Mouse (Mus musculus): Measurements from ENCODE around the gene Adamts17. TPM values are rescaled to one million over a fixed set of nuclear protein-coding genes. Genes with fewer than 3 reads are reported as not detected.

Gene Adamts17
- polyA plus RNA-seq, 1 experiment from 2014 or later: 6.6 TPM

- Histone ChIP-seq H3K9me3 (replicated peaks) (no peaks in the 10 kb centered on the region), H3K9ac (no peak overlapping the region), H3K4me1 (no peaks in the 10 kb centered on the region), H3K36me3 (no peaks in the 10 kb centered on the region), H3K27me3 (0 out of 2 replicates have a peak, but pooled peaks cover 3% of the 10 kb centered on the region), H3K4me2 (replicated peaks) (no peak overlapping the region), H3K4me3 (no peak overlapping the region), H3K27ac (no peak overlapping the region)
- WGBS: 90% methylated on average over 10 of the region's 10 CpGs
- ATAC-seq (ENCODE audit: low FRiP score): no peak
Measured at GRCm38 (mm10) chr7:67082751-67083150, 243.2 kb downstream of the Adamts17 start.

- Histone ChIP-seq H3K9ac (no peak overlapping the region), H3K4me3 (no peak overlapping the region), H3K4me1 (no peaks in the 10 kb centered on the region), H3K27me3 (0 out of 2 replicates have a peak, but pooled peaks cover 3% of the 10 kb centered on the region), H3K36me3 (no peaks in the 10 kb centered on the region), H3K4me2 (replicated peaks) (no peak overlapping the region), H3K9me3 (replicated peaks) (no peaks in the 10 kb centered on the region), H3K27ac (no peak overlapping the region)
- no peak for ATAC-seq (ENCODE audit: low FRiP score)
- 44% methylated on average over 6 of the region's 6 CpGs for WGBS
Measured at GRCm38 (mm10) chr7:67087759-67088158, 248.2 kb downstream of the Adamts17 start.

GRCm38 (mm10) chr7:67097096-67097495, 257.6 kb downstream of the Adamts17 start:
- H3K4me1 ChIP-seq: no peaks in the 10 kb centered on the region
- no peak overlapping the region for H3K27ac ChIP-seq
- H3K27me3 ChIP-seq: no peaks in the 10 kb centered on the region
- no peak overlapping the region for H3K4me3 ChIP-seq
- H3K9me3 ChIP-seq (replicated peaks): no peaks in the 10 kb centered on the region
- 85% methylated on average over 2 of the region's 2 CpGs for WGBS
- H3K36me3 ChIP-seq: no peaks in the 10 kb centered on the region
- no peak for ATAC-seq (ENCODE audit: low FRiP score)
- H3K4me2 ChIP-seq (replicated peaks): no peak overlapping the region
- no peak overlapping the region for H3K9ac ChIP-seq

GRCm38 (mm10) chr7:67101418-67101973, 262.0 kb downstream of the Adamts17 start:
- Histone ChIP-seq H3K36me3 (no peaks in the 10 kb centered on the region), H3K9ac (no peak overlapping the region), H3K4me1 (no peaks in the 10 kb centered on the region), H3K4me3 (no peak overlapping the region), H3K4me2 (replicated peaks) (no peak overlapping the region), H3K27me3 (no peaks in the 10 kb centered on the region), H3K27ac (no peak overlapping the region), H3K9me3 (replicated peaks) (no peaks in the 10 kb centered on the region)
- no peak for ATAC-seq (ENCODE audit: low FRiP score)
- WGBS: 86% methylated on average over 3 of the region's 3 CpGs

- no peak for ATAC-seq (ENCODE audit: low FRiP score)
- Histone ChIP-seq H3K27me3 (no peaks in the 10 kb centered on the region), H3K9me3 (replicated peaks) (no peaks in the 10 kb centered on the region; the same call in 1 of the 2 replicates), H3K4me1 (peaks cover 4% of the 10 kb centered on the region; the same call in 1 of the 2 replicates), H3K27ac (no peak overlapping the region), H3K4me2 (replicated peaks) (no peak overlapping the region), H3K4me3 (no peak overlapping the region), H3K9ac (no peak overlapping the region), H3K36me3 (no peaks in the 10 kb centered on the region)
- WGBS: 83% methylated on average over 12 of the region's 12 CpGs
Measured at GRCm38 (mm10) chr7:67110551-67111159, 271.1 kb downstream of the Adamts17 start.

GRCm38 (mm10) chr7:67112495-67113216, 273.1 kb downstream of the Adamts17 start:
- Histone ChIP-seq H3K4me1 (peaks cover 4% of the 10 kb centered on the region; the same call in 1 of the 2 replicates), H3K9ac (no peak overlapping the region), H3K9me3 (replicated peaks) (no peaks in the 10 kb centered on the region; the same call in 1 of the 2 replicates), H3K27me3 (no peaks in the 10 kb centered on the region), H3K27ac (no peak overlapping the region), H3K36me3 (no peaks in the 10 kb centered on the region), H3K4me2 (replicated peaks) (no peak overlapping the region), H3K4me3 (no peak overlapping the region)
- 60% methylated on average over 14 of the region's 14 CpGs for WGBS
- no peak for ATAC-seq (ENCODE audit: low FRiP score)

- WGBS: 94% methylated on average over 3 of the region's 3 CpGs
- Histone ChIP-seq H3K36me3 (no peaks in the 10 kb centered on the region), H3K4me3 (no peak overlapping the region), H3K9me3 (replicated peaks) (no peaks in the 10 kb centered on the region; the same call in 1 of the 2 replicates), H3K4me2 (replicated peaks) (no peak overlapping the region), H3K9ac (no peak overlapping the region), H3K4me1 (peaks cover 4% of the 10 kb centered on the region; the same call in 1 of the 2 replicates), H3K27ac (no peak overlapping the region), H3K27me3 (no peaks in the 10 kb centered on the region)
- no peak for ATAC-seq (ENCODE audit: low FRiP score)
Measured at GRCm38 (mm10) chr7:67114056-67114455, 274.5 kb downstream of the Adamts17 start.

GRCm38 (mm10) chr7:67115056-67115455, 275.5 kb downstream of the Adamts17 start:
- Histone ChIP-seq H3K4me1 (peaks cover 4% of the 10 kb centered on the region; the same call in 1 of the 2 replicates), H3K4me3 (no peak overlapping the region), H3K36me3 (no peaks in the 10 kb centered on the region), H3K4me2 (replicated peaks) (no peak overlapping the region), H3K9ac (no peak overlapping the region), H3K27ac (no peak overlapping the region), H3K9me3 (replicated peaks) (no peaks in the 10 kb centered on the region; the same call in 1 of the 2 replicates), H3K27me3 (no peaks in the 10 kb centered on the region)
- no peak for ATAC-seq (ENCODE audit: low FRiP score)
- 90% methylated on average over 3 of the region's 3 CpGs for WGBS

- Histone ChIP-seq H3K9me3 (replicated peaks) (no peaks in the 10 kb centered on the region), H3K27me3 (no peaks in the 10 kb centered on the region), H3K36me3 (no peaks in the 10 kb centered on the region), H3K27ac (no peak overlapping the region), H3K9ac (no peak overlapping the region), H3K4me1 (no peaks in the 10 kb centered on the region), H3K4me2 (replicated peaks) (no peak overlapping the region), H3K4me3 (no peak overlapping the region)
- ATAC-seq (ENCODE audit: low FRiP score): no peak
- 75% methylated on average over 2 of the region's 2 CpGs for WGBS
Measured at GRCm38 (mm10) chr7:67135140-67135539, 295.6 kb downstream of the Adamts17 start.

GRCm38 (mm10) chr7:67142347-67143015, 302.9 kb downstream of the Adamts17 start:
- Histone ChIP-seq H3K27me3 (no peaks in the 10 kb centered on the region), H3K9ac (no peak overlapping the region), H3K4me1 (peaks cover 4% of the 10 kb centered on the region; the same call in 1 of the 2 replicates), H3K9me3 (replicated peaks) (no peaks in the 10 kb centered on the region), H3K36me3 (no peaks in the 10 kb centered on the region), H3K4me3 (no peak overlapping the region), H3K27ac (peak overlapping the region; percentile 4; the same call in 1 of the 2 replicates), H3K4me2 (replicated peaks) (no peak overlapping the region)
- ATAC-seq (ENCODE audit: low FRiP score): no peak
- WGBS: 32% methylated on average over 11 of the region's 11 CpGs

- ATAC-seq (ENCODE audit: low FRiP score): no peak
- H3K9ac ChIP-seq: no peak overlapping the region
- WGBS: 83% methylated on average over 7 of the region's 7 CpGs
- no peaks in the 10 kb centered on the region for H3K9me3 ChIP-seq (replicated peaks)
- H3K27ac ChIP-seq: no peak overlapping the region
- no peak overlapping the region for H3K4me3 ChIP-seq
- H3K36me3 ChIP-seq: no peaks in the 10 kb centered on the region
- H3K27me3 ChIP-seq: no peaks in the 10 kb centered on the region
- no peak overlapping the region for H3K4me2 ChIP-seq (replicated peaks)
- peaks cover 4% of the 10 kb centered on the region; the same call in 1 of the 2 replicates for H3K4me1 ChIP-seq
Measured at GRCm38 (mm10) chr7:67145748-67146147, 306.2 kb downstream of the Adamts17 start.

- Histone ChIP-seq H3K4me3 (no peak overlapping the region), H3K9me3 (replicated peaks) (no peaks in the 10 kb centered on the region)
- WGBS: 87% methylated on average over 6 of the region's 6 CpGs
Measured at GRCm38 (mm10) chr7:67146151-67146550, 306.6 kb downstream of the Adamts17 start.

More at GRCm38 (mm10) chr7:67146151-67146550, 306.6 kb downstream of the Adamts17 start:
- no peak overlapping the region for H3K4me2 ChIP-seq (replicated peaks)
- H3K27ac ChIP-seq: no peak overlapping the region
- peaks cover 4% of the 10 kb centered on the region; the same call in 1 of the 2 replicates for H3K4me1 ChIP-seq
- no peak overlapping the region for H3K9ac ChIP-seq
- no peaks in the 10 kb centered on the region for H3K36me3 ChIP-seq
- ATAC-seq (ENCODE audit: low FRiP score): no peak
- no peaks in the 10 kb centered on the region for H3K27me3 ChIP-seq
